Mouse (Mus musculus): Measurements from ENCODE around the gene Rnf11. TPM values are rescaled to one million over a fixed set of nuclear protein-coding genes. Genes with fewer than 3 reads are reported as not detected.

Gene Rnf11
- total and polyA plus RNA-seq, 3 experiments = 11.9 to 30.9 (median 13.7) TPM

DNA sequence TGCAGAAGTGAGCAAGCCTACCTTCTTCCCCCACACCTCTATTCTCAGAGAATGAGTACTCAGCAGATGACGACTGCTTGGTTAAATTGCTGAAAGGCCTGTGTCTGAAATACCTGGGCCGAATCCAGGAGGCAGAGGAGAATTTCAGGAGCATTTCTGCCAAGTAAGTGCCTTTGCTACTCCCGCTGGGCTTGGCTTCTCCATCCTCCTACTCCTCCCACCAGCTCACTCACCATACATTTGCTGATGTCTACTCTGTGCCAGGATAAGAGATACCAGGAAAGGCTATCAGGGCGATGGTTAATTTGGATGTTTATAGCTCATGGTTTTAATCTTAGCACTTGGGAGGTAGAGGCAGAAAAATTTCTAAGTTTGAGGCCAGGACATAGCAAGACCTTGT lies 41.9 kb downstream of the Rnf11 start:
- in situ Hi-C loops (cut with MboI; ENCODE audit: low pct_ligation_motif_present, low pct_unique_long_range_greater_than_20kb, low sequenced_read_pairs) = no loop called here
- Histone ChIP-seq H3K4me1 (ENCODE audit: control insufficient read depth in 1 of 2, insufficient read depth in 2 of 2) (peaks cover 0 to 12% of the 10 kb centered on the region in 2 experiments; a peak in 2 of 4 replicates), H3K4me3 (replicated peaks in 1 of 3; ENCODE audit: low read depth in 2 of 3, low read length in 2 of 3, poor library complexity in 1 of 3) (no peak overlapping the region), H3K79me2 (replicated peaks; ENCODE audit: control insufficient read depth, extremely low read depth, insufficient read depth, poor library complexity, severe bottlenecking) (no peaks in the 10 kb centered on the region), H3K36me3 (replicated peaks in 1 of 2; ENCODE audit: control insufficient read depth in 1 of 2, insufficient read depth in 1 of 2, low read length in 1 of 2) (peaks cover 3 to 65% of the 10 kb centered on the region in 2 experiments), H3K4me2 (ENCODE audit: insufficient read depth, low read depth, poor library complexity, severe bottlenecking) (no peak overlapping the region), H3K27ac (ENCODE audit: insufficient read depth, low read depth) (no peak overlapping the region), H3K9ac (ENCODE audit: insufficient read depth, low read depth) (no peak overlapping the region), H3K9me3 (replicated peaks; ENCODE audit: low read length) (no peaks in the 10 kb centered on the region), H3K27me3 (replicated peaks) (no peaks in the 10 kb centered on the region)
- no peak for TF ChIP-seq MXI1 (IDR thresholded peaks at IDR 0.05; ENCODE audit: low read depth, low read length)
- TF ChIP-seq ELF1 (IDR thresholded peaks at IDR 0.05; ENCODE audit: low read depth, low read length) = no peak
- TF ChIP-seq USF2 (conservative IDR thresholded peaks at IDR 0.05; ENCODE audit: low read depth, low read length) = no peak
- TF ChIP-seq EP300 (IDR thresholded peaks at IDR 0.05; ENCODE audit: low read length) = no peak
- no peak for TF ChIP-seq CHD1 (IDR thresholded peaks at IDR 0.05; ENCODE audit: low read depth, low read length)
- no peak for TF ChIP-seq JUN (IDR thresholded peaks at IDR 0.05; ENCODE audit: insufficient read depth, low read depth, low read length)
- no peak for TF ChIP-seq USF1 (IDR thresholded peaks at IDR 0.05; ENCODE audit: low read depth, low read length)
- TF ChIP-seq TCF12 (IDR thresholded peaks at IDR 0.05; ENCODE audit: low read depth, low read length) = no peak
- no peak for TF ChIP-seq SMC3 (IDR thresholded peaks at IDR 0.05; ENCODE audit: low read depth, low read length)
- no peak for TF ChIP-seq ZNF384 (IDR thresholded peaks at IDR 0.05; ENCODE audit: low read depth, low read length)
- TF ChIP-seq MEF2A (IDR thresholded peaks at IDR 0.05; ENCODE audit: borderline replicate concordance, low read depth, low read length) = no peak
- TF ChIP-seq MAZ (IDR thresholded peaks at IDR 0.05; ENCODE audit: low read depth, low read length) = no peak
- DNase-seq (ENCODE audit: extremely low read depth) = no peak
- dilution Hi-C loops (cut with MboI; ENCODE audit: extremely low pct_ligation_motif_present, extremely low pct_unique_long_range_greater_than_20kb, low sequenced_read_pairs) = no loop called here

DNA sequence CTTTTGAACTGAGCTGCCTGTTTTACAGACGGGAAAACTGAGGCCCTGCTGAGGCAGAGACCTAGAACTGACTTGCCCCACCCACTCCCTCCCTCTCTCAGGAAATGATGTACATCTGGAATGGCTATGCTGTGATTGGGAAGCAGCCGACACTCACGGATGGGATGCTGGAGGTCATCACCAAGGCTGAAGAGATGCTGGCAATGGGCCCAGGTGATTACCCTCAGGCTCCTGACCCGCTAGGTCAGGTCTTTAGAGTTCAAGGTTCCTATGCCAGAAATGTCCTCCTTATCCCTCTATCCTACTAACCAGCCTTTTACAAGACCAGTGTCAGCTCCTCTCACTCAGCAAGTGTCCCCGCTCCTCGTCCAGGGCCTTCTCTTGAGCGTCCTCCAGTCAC lies 42.4 kb downstream of the Rnf11 start:
- H3K36me3 ChIP-seq (replicated peaks in 1 of 2; ENCODE audit: control insufficient read depth in 1 of 2, insufficient read depth in 1 of 2, low read length in 1 of 2) = peaks cover 3 to 62% of the 10 kb centered on the region in 2 experiments
- H3K9me3 ChIP-seq (replicated peaks; ENCODE audit: low read length) = no peaks in the 10 kb centered on the region
- H3K4me3 ChIP-seq (replicated peaks in 1 of 3; ENCODE audit: low read depth in 2 of 3, low read length in 2 of 3, poor library complexity in 1 of 3) = no peak overlapping the region
- no peak for DNase-seq (ENCODE audit: extremely low read depth)
- in situ Hi-C loops (cut with MboI; ENCODE audit: low pct_ligation_motif_present, low pct_unique_long_range_greater_than_20kb, low sequenced_read_pairs) = no loop called here
- dilution Hi-C loops (cut with MboI; ENCODE audit: extremely low pct_ligation_motif_present, extremely low pct_unique_long_range_greater_than_20kb, low sequenced_read_pairs) = no loop called here
- no peaks in the 10 kb centered on the region for H3K27me3 ChIP-seq (replicated peaks)
- TF ChIP-seq EP300 (IDR thresholded peaks at IDR 0.05; ENCODE audit: low read length) (no peak), MYC (IDR thresholded peaks at IDR 0.05; ENCODE audit: low read depth, low read length) (no peak), ETS1 (conservative IDR thresholded peaks at IDR 0.05; ENCODE audit: low read depth, low read length) (no peak), SIN3A (IDR thresholded peaks at IDR 0.05; ENCODE audit: low read length) (no peak)
- H3K4me1 ChIP-seq (ENCODE audit: control insufficient read depth in 1 of 2, insufficient read depth in 2 of 2) = peaks cover 0 to 12% of the 10 kb centered on the region in 2 experiments; a peak in 2 of 4 replicates
- no peaks in the 10 kb centered on the region for H3K79me2 ChIP-seq (replicated peaks; ENCODE audit: control insufficient read depth, extremely low read depth, insufficient read depth, poor library complexity, severe bottlenecking)
- no peak overlapping the region for H3K4me2 ChIP-seq (ENCODE audit: insufficient read depth, low read depth, poor library complexity, severe bottlenecking)
- H3K9ac ChIP-seq (ENCODE audit: insufficient read depth, low read depth) = no peak overlapping the region
- H3K27ac ChIP-seq (ENCODE audit: insufficient read depth, low read depth) = no peak overlapping the region

All from CH12.LX (cell line).